Mouse (Mus musculus) heart, postnatal 25 days (tissue): Measurements from ENCODE around the gene Armt1. TPM values are rescaled to one million over a fixed set of nuclear protein-coding genes. Genes with fewer than 3 reads are reported as not detected.
A peak's percentile ranks its signal among the peaks of the same experiment; 100 is the strongest.
"Not testable (repeated sequence)": the region's sequence is repeated elsewhere in the genome, so short reads cannot be mapped to it uniquely, and the experiment has no call there.

Source experiments
- DNase-seq: peaks from one replicate; pipeline ENCODE4 v3.0.0; 2022; ENCODE audit warnings: low spot score
- intact Hi-C: fragments of 180-260 bp; cut with DNase I; formaldehyde crosslinking; loops from one replicate; pipeline ENCODE4 v1.15.1; 2025
- total RNA-seq, 2 experiments: library from RNA; stranded (reverse); gene quantifications; 2 replicates each; pipeline ENCODE4 v1.2.3; 2021

The Armt1 gene
- total RNA-seq, 2 experiments from 2014 or later, result 7.1 to 8.5 TPM

- intact Hi-C loops, result loop anchor here (1.0 kb wide), 1 partner anchor 44 kb away; no protein-coding TSS in a partner anchor
- DNase-seq, result no peak
Observed at GRCm38 (mm10) chr10:4431746-4432122, 533 bp upstream of the Armt1 start.

DNA sequence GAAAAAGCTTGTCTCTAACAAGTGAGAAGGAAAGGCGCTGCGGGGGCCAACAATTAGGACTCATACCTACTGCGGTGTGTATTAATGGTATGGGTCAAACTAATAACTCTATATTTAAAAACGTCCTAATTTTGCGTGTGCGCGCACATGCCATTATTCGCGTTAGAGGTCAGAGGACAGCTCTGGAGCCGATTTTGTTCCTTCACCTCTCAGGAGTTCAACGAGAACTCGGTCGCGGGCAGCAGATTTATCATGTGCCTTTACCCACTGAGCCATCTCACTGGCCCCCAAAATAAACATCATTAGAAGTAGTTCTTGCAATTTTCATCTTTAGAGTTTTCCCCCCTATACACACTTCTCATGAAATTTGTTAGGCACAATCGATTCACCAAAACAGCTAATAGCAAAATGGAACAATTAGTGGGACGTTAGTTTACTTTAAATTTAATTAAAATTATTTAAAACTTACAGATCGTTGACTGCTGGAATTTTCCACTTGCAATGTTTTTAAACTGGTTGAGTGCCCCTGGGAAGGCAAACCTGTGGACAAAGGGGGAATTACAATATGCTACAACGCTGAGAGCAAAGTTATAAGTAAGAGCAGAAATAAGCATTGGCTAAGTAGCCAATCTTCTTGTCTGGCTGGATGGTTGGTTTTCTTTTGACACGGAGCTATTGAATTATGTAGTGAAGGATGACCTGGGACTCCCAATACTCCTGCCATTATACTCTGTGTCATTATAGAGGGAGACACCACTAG is 909 bp downstream of the Armt1 start:
- DNase-seq, result no peak
- intact Hi-C loops, result loop anchor here (1.0 kb wide), 1 partner anchor 46 kb away; no protein-coding TSS in a partner anchor

DNA sequence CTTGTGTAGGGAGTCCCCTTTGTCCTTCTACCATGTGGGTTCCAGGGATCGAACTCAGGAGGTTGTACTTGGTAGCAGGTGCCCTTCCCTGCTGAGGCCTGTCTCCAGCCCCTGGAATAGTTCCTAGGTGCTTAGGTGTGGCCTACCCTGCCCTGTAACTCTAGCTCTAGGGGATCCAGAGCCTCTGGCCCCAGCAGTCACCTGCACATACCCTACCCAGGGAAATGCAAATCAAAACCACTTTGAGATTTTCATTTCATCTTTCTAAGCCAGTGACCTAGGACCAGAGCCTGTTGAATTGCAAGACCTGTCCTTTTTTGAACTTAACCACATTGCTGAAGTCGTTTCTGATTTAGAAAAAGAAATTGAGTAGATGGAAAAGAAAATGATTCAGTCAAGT is 1.6 kb downstream of the Armt1 start:
- DNase-seq, intact Hi-C loops: not testable (repeated sequence)

DNA sequence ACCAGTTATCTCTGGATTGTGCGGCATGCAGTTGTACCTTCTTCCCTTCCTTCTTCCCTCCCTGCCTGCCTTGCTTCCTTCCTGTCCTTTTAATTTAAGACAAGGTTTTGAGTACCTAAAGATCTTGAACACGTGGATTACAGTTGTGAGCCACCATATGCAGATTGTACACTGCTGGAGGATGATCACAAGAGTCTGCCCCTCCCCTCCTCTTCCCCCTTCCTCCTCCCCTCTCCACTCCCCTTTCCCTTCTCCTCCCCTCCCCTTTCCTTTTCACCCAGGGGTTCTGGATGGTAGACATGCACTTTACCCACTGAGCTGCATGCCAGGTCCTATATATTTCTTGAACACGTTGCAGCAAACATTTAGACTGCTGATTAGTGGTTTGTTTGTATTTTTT is 3.1 kb downstream of the Armt1 start:
- DNase-seq, result no peak
- intact Hi-C loops, result no loop called here

DNA sequence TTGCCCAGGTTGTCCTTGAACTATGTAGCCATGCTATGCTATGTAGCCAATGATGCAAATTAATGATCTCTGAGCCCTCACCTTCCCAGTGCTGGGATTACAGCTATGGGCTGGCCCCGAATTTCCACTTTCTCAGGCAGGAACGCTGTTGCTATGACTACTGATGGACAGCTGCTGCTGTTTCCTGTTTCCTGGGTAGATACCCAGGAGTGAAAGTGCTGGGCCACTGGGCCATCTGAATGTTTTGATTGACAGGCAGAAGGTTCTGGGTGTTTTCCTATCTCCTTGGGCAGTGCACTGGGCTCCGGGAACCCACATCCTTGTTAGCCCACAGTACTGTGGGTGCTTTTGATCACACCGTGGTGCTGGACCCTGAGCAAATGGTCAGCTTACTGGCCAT is 24.1 kb downstream of the Armt1 start:
- intact Hi-C loops, result no loop called here
- no peak for DNase-seq

DNA sequence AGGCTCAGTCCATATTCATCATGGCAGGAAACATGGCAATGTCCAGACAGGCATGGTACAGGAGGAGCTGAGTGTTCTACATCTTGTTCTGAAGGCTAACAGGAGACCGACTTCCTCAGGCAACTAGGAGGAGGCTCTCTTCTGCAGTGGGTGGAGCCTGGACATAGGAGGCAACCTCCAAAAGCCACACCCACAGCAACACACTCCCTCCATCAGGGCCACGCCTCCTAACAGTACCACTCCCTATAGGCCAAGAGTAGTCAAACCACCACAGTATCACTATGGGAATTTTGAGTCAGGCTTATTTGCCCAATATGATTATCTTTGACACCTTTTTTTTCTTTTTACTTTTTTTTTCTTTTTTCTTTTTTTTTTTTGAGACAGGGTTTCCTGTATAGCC is 27.9 kb downstream of the Armt1 start:
- intact Hi-C loops, result no loop called here
- DNase-seq, result no peak

DNA sequence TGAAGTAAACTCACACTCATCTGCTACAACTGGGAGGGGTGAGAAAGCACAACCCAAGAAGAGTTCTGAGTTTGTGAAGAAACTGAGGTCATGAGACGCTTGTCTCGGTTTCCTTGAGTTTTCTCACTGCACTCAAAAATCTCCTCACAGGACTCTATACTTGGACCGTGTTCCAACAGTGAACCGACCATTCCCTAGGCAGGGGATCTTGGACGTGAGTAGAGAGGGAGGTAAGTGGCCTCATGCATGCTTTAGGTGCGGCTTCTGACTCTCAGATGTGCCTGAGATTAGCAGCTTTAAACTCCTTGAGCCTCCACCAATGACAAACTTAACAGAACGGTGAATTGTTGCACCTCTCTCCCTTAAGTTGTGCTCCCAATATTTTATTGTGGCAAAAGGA is 33.5 kb downstream of the Armt1 start:
- no peak for DNase-seq
- intact Hi-C loops, result no loop called here

- intact Hi-C loops, result no loop called here
- no peak for DNase-seq
Observed at GRCm38 (mm10) chr10:4469406-4469805, 37.1 kb downstream of the Armt1 start.

GRCm38 (mm10) chr10:4473591-4473993 is 41.3 kb downstream of the Armt1 start:
- intact Hi-C loops, result no loop called here
- DNase-seq, result no peak

- intact Hi-C loops, result no loop called here
- no peak for DNase-seq
Observed at GRCm38 (mm10) chr10:4475431-4475830, 43.2 kb downstream of the Armt1 start.

DNA sequence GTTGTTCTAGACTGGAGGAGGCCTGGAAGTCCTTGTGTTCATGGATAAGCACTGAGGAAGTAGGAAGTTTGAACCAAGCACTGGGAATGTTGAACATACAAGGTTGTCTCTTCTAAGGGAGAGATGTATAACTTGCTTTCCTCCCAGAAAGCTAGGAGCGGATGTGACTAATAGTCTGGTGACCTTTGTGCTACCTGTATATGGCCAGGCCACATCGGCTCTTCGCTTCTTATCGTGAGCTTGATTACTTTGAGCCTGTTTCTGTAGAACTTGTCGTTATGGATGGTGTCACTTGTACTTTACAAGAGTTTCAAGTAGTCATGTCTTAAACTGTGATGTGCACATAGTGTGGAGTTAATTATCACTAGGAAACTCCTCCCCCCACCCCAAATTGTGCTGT is 44.3 kb downstream of the Armt1 start:
- intact Hi-C loops, result no loop called here
- DNase-seq, result no peak

DNA sequence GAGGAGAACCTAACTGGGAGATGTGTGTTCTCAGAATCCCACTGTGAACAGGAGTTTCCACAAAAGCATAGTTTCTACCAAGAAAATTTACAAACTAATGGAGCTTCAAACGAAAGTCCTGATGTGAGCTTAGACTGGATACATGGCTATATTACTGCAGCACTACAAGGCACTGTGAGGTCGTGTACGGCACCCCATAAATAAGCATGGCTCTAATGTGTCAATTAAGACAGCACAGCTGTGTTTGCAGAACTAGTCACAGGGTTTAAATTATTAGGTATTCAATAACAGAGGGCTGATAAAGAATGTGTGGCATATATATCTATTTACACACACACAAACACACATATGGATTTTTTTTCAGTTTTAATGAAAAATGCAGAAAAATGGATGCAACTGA is 48.7 kb downstream of the Armt1 start:
- intact Hi-C loops, result no loop called here

GRCm38 (mm10) chr10:4481695-4482094 is 49.4 kb downstream of the Armt1 start:
- intact Hi-C loops, result no loop called here
- DNase-seq, result peak; percentile 40

More for the DNA sequence above, 48.7 kb downstream of the Armt1 start:
- DNase-seq, result no peak

GRCm38 (mm10) chr10:4482355-4482754 is 50.1 kb downstream of the Armt1 start, which contains the start of gene Ccdc170:
Gene Ccdc170, plus strand, starts transcription at chr10:4482502.
- peak; percentile 2 for DNase-seq
- intact Hi-C loops, result no loop called here

GRCm38 (mm10) chr10:4483848-4484247 is 51.6 kb downstream of the Armt1 start:
- DNase-seq, result no peak
- intact Hi-C loops, result no loop called here

DNA sequence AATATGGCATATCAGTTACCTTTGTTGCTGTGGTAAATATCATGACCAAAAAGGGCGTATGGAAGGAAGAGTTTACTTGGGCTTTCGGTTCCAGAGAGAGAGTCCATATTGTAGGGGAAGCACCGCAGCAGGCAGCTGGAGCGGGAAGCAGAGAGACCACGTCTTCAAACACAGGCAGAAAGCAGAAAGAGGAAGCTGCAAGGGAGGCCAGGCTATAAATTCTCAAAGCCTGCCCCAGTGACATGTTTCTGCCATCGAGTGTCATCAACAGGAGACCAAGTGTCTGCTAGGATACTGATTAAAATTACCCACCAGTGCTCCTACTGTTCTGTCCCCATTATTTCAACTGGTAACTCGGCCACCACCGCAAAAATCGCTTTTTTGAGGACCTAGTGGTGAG is 52.7 kb downstream of the Armt1 start:
- intact Hi-C loops, result no loop called here

DNA sequence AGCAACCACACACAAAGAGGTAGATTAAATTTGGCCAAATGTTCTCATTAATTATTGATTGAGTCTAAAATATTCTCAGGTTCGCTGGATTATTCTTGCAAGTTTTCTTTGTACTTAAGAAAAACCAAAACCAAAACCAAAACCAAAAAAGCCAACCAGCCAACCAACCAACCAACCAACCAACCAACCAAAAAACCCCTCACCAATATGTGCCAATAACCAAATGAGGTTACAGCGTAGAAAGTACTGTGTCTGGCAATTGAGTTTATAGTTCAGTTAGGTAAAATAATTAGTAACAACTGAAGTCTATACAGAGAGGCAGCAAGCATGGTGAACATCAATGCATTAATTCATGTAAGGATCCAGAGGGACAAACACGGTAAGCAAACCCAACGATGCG is 57.6 kb downstream of the Armt1 start:
- DNase-seq, result no peak
- intact Hi-C loops, result no loop called here

More for the DNA sequence above, 52.7 kb downstream of the Armt1 start:
- DNase-seq, result no peak

- no peak for DNase-seq
- intact Hi-C loops, result no loop called here
Observed at GRCm38 (mm10) chr10:4491281-4491680, 59.0 kb downstream of the Armt1 start.

GRCm38 (mm10) chr10:4492045-4492444 is 59.8 kb downstream of the Armt1 start:
- no peak for DNase-seq
- intact Hi-C loops, result no loop called here

- DNase-seq, result no peak
- intact Hi-C loops, result no loop called here
Observed at GRCm38 (mm10) chr10:4492909-4493308, 60.6 kb downstream of the Armt1 start.

GRCm38 (mm10) chr10:4503251-4503650 is 71.0 kb downstream of the Armt1 start:
- no peak for DNase-seq
- intact Hi-C loops, result no loop called here
